Mouse (Mus musculus) small intestine, adult 2 months (tissue): ENCODE results near the gene Gtf2f2.

ENCODE experiments used
- CTCF ChIP-seq: fragments of 200-500 bp; IDR thresholded peaks from 2 replicates; pipeline ENCODE4 v1.5.1; 2012; ENCODE audit warnings: low read depth, mild to moderate bottlenecking, control low read depth, inconsistent platforms, low read length, moderate library complexity, mixed read lengths; ENCODE audit not compliant: insufficient replicate concordance, insufficient read length; ENCODE audit errors: extremely low read depth
- POLR2A ChIP-seq: fragments of 200-500 bp; IDR thresholded peaks from 2 replicates; pipeline ENCODE4 v1.6.1; 2012; ENCODE audit warnings: low read depth, mild to moderate bottlenecking, control low read depth, inconsistent platforms, low read length, moderate library complexity

GRCm38 (mm10) chr14:75881856-75882255 lies 128.8 kb downstream of the Gtf2f2 start:
- TF ChIP-seq CTCF = no peak
- no peak for TF ChIP-seq POLR2A
